Mouse (Mus musculus): ENCODE measurements around the gene Tspan11.
A peak's percentile ranks its signal among the peaks of the same experiment; 100 is the strongest.

The Tspan11 gene

GRCm38 (mm10) chr6:127877026-127877425, 10.4 kb upstream of the Tspan11 start:
- no peak for DNase-seq (ENCODE audit: low spot score)

- no peak for DNase-seq (ENCODE audit: low spot score)
These were observed 7.9 kb upstream of the Tspan11 start for GRCm38 (mm10) chr6:127879472-127879871.

DNA sequence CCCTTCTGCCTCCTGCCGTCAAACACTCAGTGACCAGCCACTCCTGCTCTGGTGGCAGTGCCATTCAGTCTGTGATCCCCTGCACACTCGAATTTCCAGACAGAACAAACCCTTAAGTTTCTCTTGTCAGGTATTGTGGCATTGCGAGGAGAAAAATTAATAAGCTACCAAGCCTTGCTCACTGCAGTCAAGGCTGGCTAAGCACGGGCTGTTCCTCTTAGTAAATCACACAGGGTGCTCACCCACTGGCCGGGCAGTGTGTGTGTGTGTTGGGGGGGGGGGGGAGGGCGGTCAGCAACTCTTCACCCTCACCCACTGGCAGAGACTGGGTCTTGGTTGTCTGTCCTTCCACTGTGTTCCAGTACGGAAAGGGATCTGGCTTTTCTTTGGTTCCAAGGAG, 473 bp upstream of the Tspan11 start:
- DNase-seq (ENCODE audit: low spot score) = peak; percentile 12

GRCm38 (mm10) chr6:127888581-127888980, 1.2 kb downstream of the Tspan11 start:
- DNase-seq (ENCODE audit: low spot score) = no peak

DNA sequence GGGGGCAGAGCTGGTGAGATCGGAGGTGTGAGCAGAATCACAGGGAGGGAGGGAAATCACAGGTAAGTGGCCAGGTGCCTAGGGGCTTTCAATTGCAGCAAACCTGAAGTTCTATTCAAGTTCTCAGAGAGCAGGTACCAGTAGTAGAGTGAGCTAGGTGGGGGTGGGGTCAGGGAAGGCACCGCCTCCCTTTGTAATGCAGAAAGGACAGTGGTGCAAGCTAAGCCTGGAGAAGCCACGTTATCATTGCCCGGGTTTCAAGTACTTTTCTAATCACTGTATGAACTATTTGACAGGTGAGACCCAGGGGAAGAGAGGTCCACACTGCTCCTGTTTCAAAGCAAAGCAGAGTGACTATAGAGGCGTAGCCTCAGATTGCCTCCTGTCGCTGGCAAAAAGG, 6.2 kb downstream of the Tspan11 start:
- no peak for DNase-seq (ENCODE audit: low spot score)

DNA sequence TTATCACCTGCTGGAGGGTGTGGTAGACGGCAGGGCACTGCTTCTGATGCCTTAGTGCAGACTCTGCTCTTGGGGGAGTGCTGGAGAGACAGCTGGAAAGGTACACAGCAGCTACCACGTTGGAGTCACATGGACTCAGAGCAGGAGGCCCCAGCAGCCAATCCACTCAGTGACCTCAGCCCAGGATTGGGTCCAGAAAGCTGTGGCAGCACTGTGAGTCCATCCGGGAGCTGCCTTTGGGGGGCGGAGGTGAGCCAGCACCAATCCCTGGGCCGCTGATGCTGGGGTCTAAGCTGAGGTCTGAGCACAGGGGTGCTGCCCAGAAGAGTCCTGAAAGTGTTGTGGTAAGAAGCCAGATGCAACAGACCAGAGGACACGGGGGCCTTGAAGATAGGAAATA, 7.6 kb downstream of the Tspan11 start:
- peak; percentile 26 for DNase-seq (ENCODE audit: low spot score)

GRCm38 (mm10) chr6:127896425-127896824, 9.0 kb downstream of the Tspan11 start:
- DNase-seq (ENCODE audit: low spot score) = no peak

GRCm38 (mm10) chr6:127897342-127897741, 10.0 kb downstream of the Tspan11 start:
- peak; percentile 68 for DNase-seq (ENCODE audit: low spot score)

DNA sequence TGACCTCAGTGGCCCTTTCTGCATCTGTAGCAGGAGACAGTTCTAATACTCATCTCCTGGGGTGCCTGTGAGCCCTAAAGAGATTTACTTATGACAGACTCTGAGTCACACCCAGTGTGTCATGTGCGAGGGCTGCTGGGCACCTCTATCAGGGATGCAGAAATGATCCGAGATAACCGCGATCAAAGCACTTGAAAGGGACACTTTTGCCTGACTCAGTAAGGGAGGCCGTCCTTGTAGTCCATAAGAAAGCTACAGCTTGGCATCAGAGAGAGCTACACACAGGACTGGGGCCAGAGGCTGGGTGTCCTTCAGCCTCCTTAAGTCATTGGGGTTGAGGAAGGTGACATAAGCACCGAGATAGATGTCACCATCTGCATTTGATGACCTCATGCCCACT, 12.7 kb downstream of the Tspan11 start:
- no peak for DNase-seq (ENCODE audit: low spot score)

GRCm38 (mm10) chr6:127901261-127901660, 13.9 kb downstream of the Tspan11 start:
- DNase-seq (ENCODE audit: low spot score) = no peak

- no peak for DNase-seq (ENCODE audit: low spot score)
These were observed 14.3 kb downstream of the Tspan11 start for GRCm38 (mm10) chr6:127901669-127902068.

GRCm38 (mm10) chr6:127902559-127902958, 15.2 kb downstream of the Tspan11 start:
- no peak for DNase-seq (ENCODE audit: low spot score)

DNA sequence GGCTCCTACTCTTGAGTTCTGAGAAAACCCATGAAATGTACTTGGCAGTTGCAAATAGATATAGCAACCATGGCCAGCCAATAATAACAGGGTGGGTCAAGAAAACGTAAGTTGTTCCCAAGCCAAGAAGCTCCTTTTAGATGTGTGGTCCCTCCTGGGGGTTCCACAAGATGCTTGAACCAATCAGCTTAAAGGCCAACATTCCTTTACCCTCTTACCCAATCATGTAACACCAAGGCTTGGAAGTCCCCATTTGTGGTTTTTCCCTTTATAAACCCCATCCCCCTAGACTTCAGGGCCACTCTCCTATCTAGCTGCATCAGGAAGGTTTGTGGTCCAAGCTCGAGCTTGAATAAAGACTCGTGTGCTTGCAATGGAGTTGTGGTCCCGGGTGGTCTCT, 23.2 kb downstream of the Tspan11 start:
- no peak for DNase-seq (ENCODE audit: low spot score)

GRCm38 (mm10) chr6:127911687-127912086, 24.3 kb downstream of the Tspan11 start:
- DNase-seq (ENCODE audit: low spot score) = no peak

- peak; percentile 12 for DNase-seq (ENCODE audit: low spot score)
These were observed 25.5 kb downstream of the Tspan11 start for GRCm38 (mm10) chr6:127912938-127913337.

GRCm38 (mm10) chr6:127916993-127917392, 29.6 kb downstream of the Tspan11 start:
- no peak for DNase-seq (ENCODE audit: low spot score)

DNA sequence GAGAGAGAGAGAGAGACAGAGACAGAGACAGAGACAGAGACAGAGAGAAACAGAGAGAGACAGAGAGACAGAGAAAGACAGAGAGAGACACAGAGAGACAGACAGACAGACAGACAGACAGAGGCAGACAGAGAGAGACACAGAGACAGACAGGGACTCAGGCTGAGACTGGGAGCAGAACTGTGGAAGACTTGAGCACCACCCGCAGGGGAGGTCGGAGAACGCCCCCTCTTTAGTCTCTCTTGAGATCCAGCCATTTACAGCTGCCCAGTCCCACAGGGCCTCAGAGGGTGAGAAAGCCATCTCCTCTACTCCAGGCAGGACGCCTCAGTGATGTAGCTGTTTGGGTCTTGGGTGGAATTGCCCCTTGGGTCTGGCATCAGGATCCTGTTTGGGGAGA, 30.3 kb downstream of the Tspan11 start:
- no peak for DNase-seq (ENCODE audit: low spot score)

DNA sequence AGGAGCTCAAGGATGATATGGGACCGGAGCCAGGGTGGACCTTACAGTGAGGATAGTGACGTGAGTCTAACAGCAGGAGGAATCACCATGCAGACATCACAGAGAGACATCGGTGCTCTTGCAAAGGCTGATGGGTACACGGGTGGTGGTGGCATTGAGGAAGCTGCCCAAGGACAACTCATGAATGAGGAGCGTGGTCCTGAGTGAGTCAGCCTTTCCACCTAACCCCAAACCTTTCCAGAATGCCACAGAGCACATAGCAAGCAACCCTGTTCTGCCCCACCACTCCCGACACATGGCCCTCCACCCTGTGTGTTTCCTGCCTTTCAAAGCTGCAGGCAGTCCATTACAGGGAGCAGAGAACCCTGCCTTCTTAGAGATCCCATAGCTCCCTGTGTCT, 32.1 kb downstream of the Tspan11 start:
- no peak for DNase-seq (ENCODE audit: low spot score)

DNA sequence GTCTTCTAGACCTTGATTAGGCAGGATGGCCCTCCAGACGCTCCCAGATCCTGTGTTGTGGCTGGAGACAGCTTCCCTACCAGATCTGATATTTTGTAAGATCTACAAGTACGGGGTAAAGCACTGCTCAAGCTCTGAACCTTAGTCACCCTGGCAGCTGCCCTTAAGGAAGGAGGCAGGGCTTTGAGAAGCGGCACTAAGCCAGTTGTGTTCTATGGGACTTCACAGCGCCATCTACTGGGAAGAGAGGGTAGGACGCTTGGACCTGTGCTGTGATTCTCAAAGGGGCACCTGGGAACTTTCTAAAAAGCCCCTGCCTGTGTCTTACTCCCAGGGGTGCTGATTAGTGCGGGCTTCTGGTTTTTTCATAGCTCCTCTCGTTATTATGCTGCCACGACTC, 33.3 kb downstream of the Tspan11 start:
- DNase-seq (ENCODE audit: low spot score) = peak; percentile 86

GRCm38 (mm10) chr6:127921996-127922395, 34.6 kb downstream of the Tspan11 start:
- peak; percentile 22 for DNase-seq (ENCODE audit: low spot score)

DNA sequence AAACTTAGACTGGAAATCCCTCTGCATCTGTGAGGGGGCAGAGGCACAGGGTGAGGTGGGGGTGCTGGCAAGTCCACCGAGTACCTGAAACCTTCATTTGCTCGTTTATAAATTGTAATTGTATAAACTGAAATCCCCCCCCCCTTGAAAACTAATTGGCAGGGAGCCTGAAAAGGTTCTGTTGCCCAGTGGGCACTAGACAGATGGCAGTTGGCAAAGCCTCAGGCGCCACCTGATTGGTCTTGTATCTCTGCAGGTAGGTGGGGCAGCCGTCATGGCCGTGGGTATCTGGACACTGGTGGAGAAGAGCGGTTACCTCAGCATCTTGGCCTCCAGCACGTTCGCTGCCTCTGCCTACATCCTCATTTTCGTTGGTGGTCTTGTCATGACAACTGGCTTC, 35.9 kb downstream of the Tspan11 start:
- DNase-seq (ENCODE audit: low spot score) = no peak

- no peak for DNase-seq (ENCODE audit: low spot score)
These were observed 37.4 kb downstream of the Tspan11 start for GRCm38 (mm10) chr6:127924750-127925149.

DNA sequence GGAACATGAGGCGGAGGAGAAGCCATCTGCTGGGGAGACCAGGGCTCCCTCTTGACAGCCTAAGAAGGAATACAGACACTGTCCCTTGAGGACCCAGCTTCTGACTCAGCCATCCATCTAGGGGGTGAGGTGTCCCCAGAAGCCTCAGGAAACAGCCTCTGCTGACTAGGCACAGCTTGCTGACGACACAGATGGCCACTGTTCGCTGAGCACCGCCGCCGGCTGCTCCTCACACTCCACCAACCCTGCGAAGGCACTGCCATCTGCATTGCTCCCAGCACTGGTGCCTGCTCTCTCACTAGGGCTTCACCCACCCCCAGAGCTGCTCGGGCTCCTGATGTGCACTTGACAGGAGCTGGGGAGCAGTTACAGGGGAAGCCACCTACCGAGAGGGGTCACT, 38.5 kb downstream of the Tspan11 start:
- DNase-seq (ENCODE audit: low spot score) = no peak

DNA sequence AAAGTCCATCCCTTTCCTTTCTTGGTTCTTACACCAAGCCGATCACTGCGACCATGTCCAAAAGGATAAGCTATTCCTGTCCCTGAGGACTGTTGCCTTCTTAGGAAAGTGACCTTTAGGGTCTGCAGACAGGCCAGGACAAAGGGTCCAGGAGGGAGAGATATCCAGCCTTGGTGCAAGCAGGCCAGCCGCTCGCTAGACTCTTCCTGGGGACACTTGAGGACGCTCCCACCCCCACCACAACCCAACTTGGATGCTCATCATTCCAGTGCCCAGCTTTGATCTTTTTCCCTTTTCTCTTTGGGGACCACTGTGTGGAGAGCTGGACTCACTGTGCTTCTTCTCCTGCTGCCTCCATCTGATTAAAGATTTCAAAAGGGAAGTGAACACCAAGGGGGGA, 41.3 kb downstream of the Tspan11 start:
- DNase-seq (ENCODE audit: low spot score) = no peak

GRCm38 (mm10) chr6:127932697-127933096, 45.3 kb downstream of the Tspan11 start:
- DNase-seq (ENCODE audit: low spot score) = peak; percentile 51

Data from lung, postnatal 25 days (tissue).